In the genomic region with DNA sequence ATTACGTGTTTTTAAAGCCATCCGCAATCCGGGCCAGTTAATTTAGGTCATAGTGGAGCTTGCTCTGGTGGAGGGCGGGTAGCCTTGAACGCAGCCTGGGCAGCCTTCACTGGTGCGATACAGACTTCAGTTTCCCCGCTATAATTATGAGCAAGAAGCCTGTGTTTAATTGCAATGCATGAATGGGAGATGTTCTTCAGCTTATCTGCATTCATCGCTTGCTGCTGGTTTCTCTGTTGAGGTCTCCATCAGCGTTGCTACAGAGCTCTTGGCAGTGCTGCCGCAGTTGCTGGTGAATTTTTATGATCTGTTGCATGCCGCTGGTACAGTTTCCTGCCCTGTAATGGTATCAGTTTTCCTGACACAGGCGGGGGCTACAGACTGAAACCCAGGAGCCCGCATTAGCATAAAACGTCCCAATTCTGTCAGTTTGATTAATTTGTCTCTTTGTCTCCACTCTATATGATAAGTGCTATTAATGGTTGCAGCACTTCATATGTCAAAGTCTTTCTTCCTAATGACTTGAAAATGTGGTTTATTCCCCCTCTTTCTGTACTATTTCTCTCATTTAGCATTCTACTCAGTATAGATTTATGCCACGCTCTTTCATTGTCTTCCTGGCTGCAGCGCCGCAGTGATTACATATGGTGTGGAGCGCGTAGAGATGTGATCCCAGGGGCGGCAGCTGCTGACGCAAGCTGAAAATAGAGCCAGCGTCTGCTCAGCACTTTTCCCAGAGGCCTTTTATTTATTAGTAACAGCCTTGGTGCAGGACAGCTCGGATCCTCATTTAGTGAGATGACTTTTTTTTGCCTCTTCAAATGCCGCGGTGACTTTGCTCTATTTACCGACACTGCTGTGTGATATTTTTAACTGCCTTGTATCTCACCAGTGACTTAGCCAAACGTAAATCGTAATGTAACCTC, we compare ENCODE assay signal across 8 mouse cellular contexts.
DNase-seq lines count a peak whose midpoint lies in the region; ATAC-seq and TF ChIP-seq lines count a peak whose summit lies in the region.

No protein-coding gene starts in this region.

- peak overlapping the region; percentile 33 for H3K9ac ChIP-seq in hindbrain, embryonic 15.5 days
- H3K9ac ChIP-seq in midbrain, embryonic 13.5 days (replicated peaks), result peak overlapping the region; percentile 57

- 5% methylated on average over 28 of the region's 28 CpGs for WGBS in hindbrain, embryonic 15.5 days
- WGBS in midbrain, embryonic 13.5 days, result 10% methylated on average over 28 of the region's 28 CpGs

- no peaks in the 10 kb centered on the region for H3K27me3 ChIP-seq in hindbrain, embryonic 15.5 days
- no peaks in the 10 kb centered on the region for H3K27me3 ChIP-seq in midbrain, embryonic 13.5 days

- intact Hi-C loops in gastrocnemius, adult 2 months (cut with DNase I), result no loop called here
- intact Hi-C loops in left cerebral cortex, adult 2 months (cut with DNase I), result loop anchor here (1.0 to 10.0 kb wide), 3 partner anchors 99 to 476 kb away; no protein-coding TSS in a partner anchor

- no peaks in the 10 kb centered on the region for H3K9me3 ChIP-seq in hindbrain, embryonic 15.5 days
- H3K9me3 ChIP-seq in midbrain, embryonic 13.5 days, result no peaks in the 10 kb centered on the region

- H3K27ac ChIP-seq in gastrocnemius, adult 2 months, result peak overlapping the region; percentile 87
- peak overlapping the region; percentile 90 for H3K27ac ChIP-seq in hindbrain, embryonic 15.5 days (replicated peaks)
- peak overlapping the region; percentile 85 for H3K27ac ChIP-seq in left cerebral cortex, adult 2 months
- peak overlapping the region; percentile 92 for H3K27ac ChIP-seq in midbrain, embryonic 13.5 days

- H3K4me1 ChIP-seq in hindbrain, embryonic 15.5 days (replicated peaks), result peaks cover 68% of the 10 kb centered on the region
- peaks cover 62% of the 10 kb centered on the region for H3K4me1 ChIP-seq in midbrain, embryonic 13.5 days (replicated peaks)

- peak; percentile 91 for ATAC-seq in hindbrain, embryonic 15.5 days (ENCODE audit: low FRiP score, low read depth)
- peak; percentile 89 for ATAC-seq in midbrain, embryonic 13.5 days

- H3K4me2 ChIP-seq in hindbrain, embryonic 15.5 days, result peak overlapping the region; percentile 55
- H3K4me2 ChIP-seq in midbrain, embryonic 13.5 days (replicated peaks), result peak overlapping the region; percentile 56

- no peaks in the 10 kb centered on the region for H3K36me3 ChIP-seq in hindbrain, embryonic 15.5 days
- H3K36me3 ChIP-seq in midbrain, embryonic 13.5 days, result no peaks in the 10 kb centered on the region

- DNase-seq in adrenal gland, postnatal 14 days, result peak; percentile 27
- peak; percentile 47 for DNase-seq in cerebellum, adult 9-11 months
- DNase-seq in gastrocnemius, adult 2 months, result peak; percentile 82
- peak; percentile 50 to 53 for DNase-seq in left cerebral cortex, adult 2 months (ENCODE audit: extremely low spot score in 1 of 2, low spot score in 2 of 2)
- DNase-seq in thymus, adult 18-20 months, result no peak
- DNase-seq in spleen, postnatal 14 days (ENCODE audit: low spot score in 2 of 2), result no peak

- TF ChIP-seq CTCF in gastrocnemius, adult 2 months (IDR thresholded peaks at IDR 0.05), result no peak
- TF ChIP-seq CTCF in left cerebral cortex, adult 2 months (IDR thresholded peaks at IDR 0.05), result no peak

- peak overlapping the region; percentile 69 for H3K4me3 ChIP-seq in gastrocnemius, adult 2 months
- H3K4me3 ChIP-seq in hindbrain, embryonic 15.5 days, result peak overlapping the region; percentile 17
- peak overlapping the region; percentile 41 for H3K4me3 ChIP-seq in left cerebral cortex, adult 2 months
- H3K4me3 ChIP-seq in midbrain, embryonic 13.5 days (replicated peaks), result peak overlapping the region; percentile 23

Comparison
In these comparisons a context has a peak if more than half of its experiments do, and no peak if none do; other contexts are left out.
1. DNase-seq: peak in adrenal gland, postnatal 14 days (single experiment), cerebellum, adult 9-11 months (single experiment), gastrocnemius, adult 2 months (single experiment) and left cerebral cortex, adult 2 months (2 of 2); none in thymus, adult 18-20 months (0 of 2) and spleen, postnatal 14 days (0 of 2).
2. H3K4me3 ChIP-seq: peak in every context shown above with its lines; median percentile 69 in gastrocnemius, adult 2 months; 41 in left cerebral cortex, adult 2 months; 23 in midbrain, embryonic 13.5 days; 17 in hindbrain, embryonic 15.5 days.
3. Peak in every context shown above with its lines, with median percentiles within 50 percentile points of each other: H3K27ac ChIP-seq.